Mouse (Mus musculus) brain, embryonic 14.5 days (tissue): ENCODE results near the gene Nmt1.

Source experiments
- CTCF ChIP-seq: fragments of 200-500 bp; IDR thresholded peaks from 2 replicates; pipeline ENCODE4 v1.5.1; 2012; ENCODE audit warnings: inconsistent platforms, mild to moderate bottlenecking, moderate library complexity, borderline replicate concordance; ENCODE audit not compliant: insufficient read depth, insufficient read length; ENCODE audit errors: extremely low read depth
- POLR2A ChIP-seq: fragments of 200-500 bp; IDR thresholded peaks from 2 replicates; pipeline ENCODE4 v1.6.1; 2012; ENCODE audit warnings: mild to moderate bottlenecking, inconsistent platforms, borderline replicate concordance; ENCODE audit not compliant: poor library complexity, insufficient read depth, insufficient read length, severe bottlenecking; ENCODE audit errors: extremely low read depth

GRCm38 (mm10) chr11:103074796-103075323 is 46.9 kb downstream of the Nmt1 start:
- no peak for TF ChIP-seq POLR2A
- no peak for TF ChIP-seq CTCF
